Mouse (Mus musculus): ENCODE results near the gene Mt1. TPM values are rescaled to one million over a fixed set of nuclear protein-coding genes. Genes with fewer than 3 reads are reported as not detected.

Gene Mt1
- polyA plus RNA-seq, 1 experiment: not detected

DNA sequence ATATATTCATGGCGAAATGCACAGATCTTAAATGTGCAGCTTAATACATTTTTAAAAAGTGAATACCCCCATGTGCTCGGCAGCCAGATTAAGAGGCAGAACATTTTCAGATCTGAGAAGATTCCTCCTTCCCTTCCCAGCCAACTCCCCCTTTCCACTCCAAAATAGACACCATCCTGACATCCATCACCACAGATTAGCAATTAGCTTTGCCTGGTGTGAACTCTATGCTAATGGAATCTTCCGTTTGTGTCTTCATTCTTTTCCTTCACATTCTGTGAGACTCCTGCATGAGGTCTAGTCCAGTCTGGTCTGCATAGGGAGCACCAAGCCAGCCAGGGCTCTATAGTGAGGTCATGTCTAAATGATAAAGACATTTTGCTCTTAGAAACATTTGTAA, 31.3 kb downstream of the Mt1 start:
- Histone ChIP-seq H3K4me3 (ENCODE audit: insufficient read depth, low read depth, low read length) (no peak overlapping the region), H3K27ac (ENCODE audit: insufficient read depth, low read depth, low read length) (0 out of 2 replicates have a peak overlapping the region, but pooled peaks have one; percentile 32), H3K4me1 (ENCODE audit: control insufficient read depth, insufficient read depth, low read length) (peaks cover 2% of the 10 kb centered on the region)
- TF ChIP-seq POLR2A (IDR thresholded peaks at IDR 0.05; ENCODE audit: insufficient read depth, low read depth, low read length) (no peak), CTCF (IDR thresholded peaks at IDR 0.05; ENCODE audit: insufficient read depth, low read depth, low read length) (no peak)
- 31% methylated on average over 3 of the region's 3 CpGs for WGBS

DNA sequence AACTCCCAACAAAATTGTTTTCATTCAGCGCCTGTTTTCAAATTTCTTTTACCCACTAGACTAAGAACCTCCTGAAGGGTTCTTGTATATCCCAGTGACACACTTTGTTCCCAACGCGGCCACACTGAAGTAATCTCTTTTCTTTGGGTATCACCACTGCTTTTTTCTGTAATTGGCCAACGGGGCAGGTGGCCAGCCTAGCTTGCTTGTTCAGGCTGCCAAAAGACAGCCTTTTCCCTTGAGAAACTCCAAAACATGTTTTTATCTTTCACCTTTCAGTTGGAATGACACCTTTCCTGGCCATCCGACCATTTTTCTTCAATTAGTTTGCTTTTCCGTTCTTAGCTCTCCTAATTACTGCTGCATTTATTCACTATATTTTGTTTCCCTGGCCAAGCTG, 34.9 kb downstream of the Mt1 start:
- 16% methylated on average over 6 of the region's 6 CpGs for WGBS
- Histone ChIP-seq H3K4me3 (ENCODE audit: insufficient read depth, low read depth, low read length) (peak overlapping the region; percentile 43), H3K27ac (ENCODE audit: insufficient read depth, low read depth, low read length) (peak overlapping the region; percentile 68), H3K4me1 (ENCODE audit: control insufficient read depth, insufficient read depth, low read length) (peaks cover 11% of the 10 kb centered on the region)
- no peak for TF ChIP-seq CTCF (IDR thresholded peaks at IDR 0.05; ENCODE audit: insufficient read depth, low read depth, low read length)
- no peak for TF ChIP-seq POLR2A (IDR thresholded peaks at IDR 0.05; ENCODE audit: insufficient read depth, low read depth, low read length)

DNA sequence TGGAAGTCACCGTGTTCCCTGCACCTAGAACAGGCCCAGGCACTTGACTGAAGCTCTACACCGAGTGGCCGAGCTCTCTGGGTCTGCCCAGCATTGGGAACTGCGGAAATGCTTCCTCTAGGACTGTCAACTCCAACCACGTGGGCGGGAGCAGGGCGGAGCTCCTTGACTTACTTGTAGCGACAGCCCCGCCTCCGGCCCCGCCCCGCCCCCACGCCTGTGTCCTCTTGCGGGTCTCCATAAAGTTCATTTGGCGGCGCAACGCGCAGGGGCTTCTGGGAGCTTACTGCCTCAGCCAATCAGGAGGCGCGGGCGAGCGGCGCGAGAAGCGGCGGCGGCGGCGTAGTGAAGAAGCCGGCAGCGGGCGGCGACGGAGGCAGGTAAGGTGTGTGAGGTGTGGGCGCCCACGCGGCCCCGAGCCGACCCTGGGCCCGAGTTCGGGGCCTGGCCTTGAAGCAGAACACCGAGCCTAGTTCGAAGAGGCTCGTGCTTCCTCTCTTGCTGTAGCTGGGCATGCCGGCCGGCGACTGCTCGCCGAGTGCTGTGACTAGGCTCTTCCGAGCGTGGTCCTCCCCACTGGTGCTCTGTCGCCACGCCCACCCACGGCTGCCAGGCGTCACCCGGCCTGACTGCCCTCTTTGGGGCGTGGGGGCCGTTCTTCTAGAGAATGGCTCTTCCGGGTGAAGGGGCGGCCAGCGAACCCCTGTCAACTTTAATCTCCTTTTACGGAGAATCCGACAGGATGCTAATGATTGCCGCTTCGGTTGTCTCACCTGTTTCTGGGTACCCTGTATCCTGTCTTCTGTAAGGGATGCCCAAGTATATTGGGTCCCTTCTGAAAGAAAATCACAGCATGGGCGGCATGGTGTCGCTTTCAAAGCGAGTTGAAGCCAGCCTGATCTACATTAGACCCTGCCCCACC, 35.6 kb downstream of the Mt1 start, which contains the start of gene Nup93:
Gene Nup93, plus strand, starts transcription at position 313 of the 922 bp plus-strand sequence.
- under 1% methylated on average over 68 of the region's 68 CpGs for WGBS
- TF ChIP-seq POLR2A (IDR thresholded peaks at IDR 0.05; ENCODE audit: insufficient read depth, low read depth, low read length) (peak; percentile 43; the same call in 1 of the 2 replicates), CTCF (IDR thresholded peaks at IDR 0.05; ENCODE audit: insufficient read depth, low read depth, low read length) (no peak)
- Histone ChIP-seq H3K27ac (ENCODE audit: insufficient read depth, low read depth, low read length) (peak within 1 kb of the TSS; percentile 68), H3K4me1 (ENCODE audit: control insufficient read depth, insufficient read depth, low read length) (peaks cover 10% of the 10 kb centered on the region), H3K4me3 (ENCODE audit: insufficient read depth, low read depth, low read length) (peak within 1 kb of the TSS; percentile 70)

DNA sequence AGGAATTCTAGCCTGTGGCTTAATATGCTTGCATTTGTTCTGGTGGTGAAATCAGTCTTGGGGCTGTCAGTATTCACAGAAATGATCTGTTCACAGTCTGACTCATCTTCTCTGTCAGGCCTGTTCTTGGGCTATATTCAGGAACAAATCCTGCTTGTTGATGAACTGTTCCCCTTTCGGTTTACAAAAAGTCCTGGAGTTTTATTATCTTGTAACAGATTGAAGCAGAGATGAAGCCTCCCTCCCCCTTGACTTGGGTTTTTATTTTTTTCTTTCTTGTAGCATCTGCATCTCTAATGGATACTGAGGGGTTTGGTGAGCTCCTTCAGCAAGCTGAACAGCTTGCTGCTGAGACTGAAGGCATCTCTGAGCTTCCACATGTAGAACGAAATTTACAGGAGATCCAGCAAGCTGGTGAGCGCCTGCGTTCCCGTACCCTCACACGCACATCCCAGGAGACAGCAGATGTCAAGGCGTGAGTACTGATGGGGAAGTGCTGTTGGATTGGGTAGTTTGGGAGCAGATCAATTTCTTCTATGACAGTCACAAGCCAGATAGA, 48.6 kb downstream of the Mt1 start:
- no peak overlapping the region for H3K27ac ChIP-seq (ENCODE audit: insufficient read depth, low read depth, low read length)
- WGBS: 87% methylated on average over 7 of the region's 7 CpGs
- TF ChIP-seq CTCF (IDR thresholded peaks at IDR 0.05; ENCODE audit: insufficient read depth, low read depth, low read length) (no peak), POLR2A (IDR thresholded peaks at IDR 0.05; ENCODE audit: insufficient read depth, low read depth, low read length) (no peak)
- peaks cover 2% of the 10 kb centered on the region; the same call in 1 of the 2 replicates for H3K4me1 ChIP-seq (ENCODE audit: control insufficient read depth, insufficient read depth, low read length)
- no peak overlapping the region for H3K4me3 ChIP-seq (ENCODE audit: insufficient read depth, low read depth, low read length)

Other genes starting within 250 kb of the Mt1 start
- not detected in 2 replicates for gene Amfr, start 166.2 kb upstream of the Mt1 start, polyA plus RNA-seq (2012; ENCODE audit: insufficient read depth, insufficient read length, low replicate concordance, missing spikeins)
- not detected in 2 replicates for gene Nudt21, start 142.1 kb upstream of the Mt1 start, polyA plus RNA-seq (2012; ENCODE audit: insufficient read depth, insufficient read length, low replicate concordance, missing spikeins)
- not detected in 2 replicates for gene Ogfod1, start 141.9 kb upstream of the Mt1 start, polyA plus RNA-seq (2012; ENCODE audit: insufficient read depth, insufficient read length, low replicate concordance, missing spikeins)
- not detected in 2 replicates for gene Bbs2, start 80.2 kb upstream of the Mt1 start, polyA plus RNA-seq (2012; ENCODE audit: insufficient read depth, insufficient read length, low replicate concordance, missing spikeins)
- gene Mt4, start 41.9 kb upstream of the Mt1 start, polyA plus RNA-seq (2012; ENCODE audit: insufficient read depth, insufficient read length, low replicate concordance, missing spikeins): not detected in 2 replicates
- not detected in 2 replicates for gene Mt3, start 26.5 kb upstream of the Mt1 start, polyA plus RNA-seq (2012; ENCODE audit: insufficient read depth, insufficient read length, low replicate concordance, missing spikeins)
- not detected in 2 replicates for gene Mt2, start 6.4 kb upstream of the Mt1 start, polyA plus RNA-seq (2012; ENCODE audit: insufficient read depth, insufficient read length, low replicate concordance, missing spikeins)
- gene Nup93, start 35.5 kb downstream of the Mt1 start, polyA plus RNA-seq (2012; ENCODE audit: insufficient read depth, insufficient read length, low replicate concordance, missing spikeins): not detected in 2 replicates
- not detected in 2 replicates for gene Slc12a3, start 150.1 kb downstream of the Mt1 start, polyA plus RNA-seq (2012; ENCODE audit: insufficient read depth, insufficient read length, low replicate concordance, missing spikeins)
- gene Herpud1, start 207.4 kb downstream of the Mt1 start, polyA plus RNA-seq (2012; ENCODE audit: insufficient read depth, insufficient read length, low replicate concordance, missing spikeins): not detected in 2 replicates

Data from olfactory bulb, adult 2 months (tissue).